ENCODE assay signal across 27 mouse cellular contexts in genomic region chr5:118010872-118011271, GRCm38 (mm10). TPM values are rescaled to one million over a fixed set of nuclear protein-coding genes. Genes with fewer than 3 reads are reported as not detected.
A peak's percentile ranks its signal among the peaks of the same experiment; 100 is the strongest.
DNase-seq lines count a peak whose midpoint lies in the region; ATAC-seq lines count a peak whose summit lies in the region.
"Had no signal": no experiment of that assay in that cellular context is flagged by ENCODE, and none has a peak within 500 bp of the region (broad histone marks: within the 10 kb centered on the region; RNA-seq: fewer than 3 reads in every experiment).

No protein-coding gene starts in this region.

- H3K4me3 ChIP-seq in hindbrain, embryonic 13.5 days: no peak overlapping the region
- H3K4me3 ChIP-seq in hindbrain, embryonic 10.5 days: no peak overlapping the region
- no peak overlapping the region for H3K4me3 ChIP-seq in midbrain, embryonic 13.5 days (replicated peaks)
- H3K4me3 ChIP-seq in midbrain, embryonic 10.5 days: no peak overlapping the region
- H3K4me3 ChIP-seq in stomach, embryonic 15.5 days (replicated peaks): no peak overlapping the region
- H3K4me3 ChIP-seq: gastrocnemius, adult 2 months; heart, adult 2 months; heart, embryonic 12.5 days; hindbrain, embryonic 15.5 days; neural tube, embryonic 12.5 days had no signal

- no peak for DNase-seq in hindbrain, embryonic 10.5 days (ENCODE audit: low spot score)
- no peak for DNase-seq in midbrain, embryonic 10.5 days (ENCODE audit: low spot score)
- DNase-seq in brain, adult 2 months (ENCODE audit: low read depth, low spot score): peak; percentile 60
- DNase-seq in adrenal gland, adult (ENCODE audit: inconsistent age in 2 of 2, low spot score in 1 of 2): no peak
- DNase-seq: adrenal gland, adult 8-10 months; B cell, adult 2 months; cerebellum, adult 8-10 months; cerebellum, postnatal 25 days; gastrocnemius, adult 2 months; gastrocnemius, postnatal 36 days; heart, adult 2 months; heart, postnatal 4 days; kidney, adult 9 months; kidney, postnatal 10 days; liver; lung, adult 2 months; lung, postnatal 10 days; thymus, postnatal 4 days had no signal

- H3K27ac ChIP-seq in hindbrain, embryonic 13.5 days: peak overlapping the region; percentile 40
- no peak overlapping the region for H3K27ac ChIP-seq in hindbrain, embryonic 10.5 days
- peak overlapping the region; percentile 15; the same call in 1 of the 2 replicates for H3K27ac ChIP-seq in midbrain, embryonic 13.5 days
- H3K27ac ChIP-seq in midbrain, embryonic 10.5 days (replicated peaks): no peak overlapping the region
- H3K27ac ChIP-seq in stomach, embryonic 15.5 days: peak overlapping the region; percentile 23; the same call in 1 of the 2 replicates
- H3K27ac ChIP-seq: gastrocnemius, adult 2 months; heart, adult 2 months; liver, embryonic 14.5 days; macrophage; neural tube, embryonic 12.5 days had no signal

- peaks cover 37% of the 10 kb centered on the region for H3K4me1 ChIP-seq in hindbrain, embryonic 13.5 days (replicated peaks)
- peaks cover 18% of the 10 kb centered on the region for H3K4me1 ChIP-seq in hindbrain, embryonic 10.5 days (replicated peaks)
- H3K4me1 ChIP-seq in midbrain, embryonic 13.5 days (replicated peaks): peaks cover 33% of the 10 kb centered on the region
- peaks cover 13% of the 10 kb centered on the region for H3K4me1 ChIP-seq in midbrain, embryonic 10.5 days
- no peaks in the 10 kb centered on the region for H3K4me1 ChIP-seq in stomach, embryonic 15.5 days

- WGBS in hindbrain, embryonic 13.5 days: 92% methylated on average over 7 of the region's 7 CpGs
- 88% methylated on average over 7 of the region's 7 CpGs for WGBS in hindbrain, embryonic 10.5 days
- WGBS in midbrain, embryonic 13.5 days: 84% methylated on average over 7 of the region's 7 CpGs
- 89% methylated on average over 7 of the region's 7 CpGs for WGBS in midbrain, embryonic 10.5 days
- 56% methylated on average over 7 of the region's 7 CpGs for WGBS in stomach, embryonic 15.5 days

- no peak overlapping the region for H3K9ac ChIP-seq in hindbrain, embryonic 13.5 days
- 0 out of 2 replicates have a peak overlapping the region, but pooled peaks have one; percentile 19 for H3K9ac ChIP-seq in midbrain, embryonic 13.5 days (replicated peaks)
- no peak overlapping the region for H3K9ac ChIP-seq in stomach, embryonic 15.5 days
- H3K9ac ChIP-seq: heart, embryonic 12.5 days; hindbrain, embryonic 15.5 days; liver, embryonic 14.5 days; neural tube, embryonic 12.5 days had no signal

- peaks cover 51% of the 10 kb centered on the region for H3K36me3 ChIP-seq in hindbrain, embryonic 13.5 days
- peaks cover 54% of the 10 kb centered on the region for H3K36me3 ChIP-seq in hindbrain, embryonic 10.5 days
- peaks cover 50% of the 10 kb centered on the region for H3K36me3 ChIP-seq in midbrain, embryonic 13.5 days
- H3K36me3 ChIP-seq in midbrain, embryonic 10.5 days: peaks cover 56% of the 10 kb centered on the region
- H3K36me3 ChIP-seq in stomach, embryonic 15.5 days: peaks cover 24% of the 10 kb centered on the region

- no peaks in the 10 kb centered on the region for H3K27me3 ChIP-seq in hindbrain, embryonic 13.5 days
- no peaks in the 10 kb centered on the region for H3K27me3 ChIP-seq in hindbrain, embryonic 10.5 days (ENCODE audit: insufficient read depth, poor library complexity, severe bottlenecking)
- H3K27me3 ChIP-seq in midbrain, embryonic 13.5 days: no peaks in the 10 kb centered on the region
- H3K27me3 ChIP-seq in midbrain, embryonic 10.5 days (ENCODE audit: low read depth, poor library complexity, severe bottlenecking): 0 out of 2 replicates have a peak, but pooled peaks cover 8% of the 10 kb centered on the region
- H3K27me3 ChIP-seq in stomach, embryonic 15.5 days (replicated peaks): no peaks in the 10 kb centered on the region
- H3K27me3 ChIP-seq: hindbrain, embryonic 15.5 days; neural tube, embryonic 12.5 days had no signal

- H3K9me3 ChIP-seq in hindbrain, embryonic 13.5 days: no peaks in the 10 kb centered on the region
- H3K9me3 ChIP-seq in hindbrain, embryonic 10.5 days: no peaks in the 10 kb centered on the region
- no peaks in the 10 kb centered on the region for H3K9me3 ChIP-seq in midbrain, embryonic 13.5 days
- no peaks in the 10 kb centered on the region for H3K9me3 ChIP-seq in midbrain, embryonic 10.5 days (replicated peaks)
- H3K9me3 ChIP-seq in stomach, embryonic 15.5 days: no peaks in the 10 kb centered on the region
- H3K9me3 ChIP-seq: heart, embryonic 12.5 days; hindbrain, embryonic 15.5 days; neural tube, embryonic 12.5 days had no signal

- no peak overlapping the region for H3K4me2 ChIP-seq in hindbrain, embryonic 13.5 days
- H3K4me2 ChIP-seq in midbrain, embryonic 13.5 days (replicated peaks): no peak overlapping the region
- H3K4me2 ChIP-seq in stomach, embryonic 15.5 days: no peak overlapping the region
- H3K4me2 ChIP-seq: heart, embryonic 12.5 days; hindbrain, embryonic 15.5 days; neural tube, embryonic 12.5 days had no signal

- ATAC-seq in hindbrain, embryonic 13.5 days (ENCODE audit: low FRiP score): no peak
- ATAC-seq in midbrain, embryonic 13.5 days: no peak
- no peak for ATAC-seq in stomach, embryonic 15.5 days (ENCODE audit: insufficient read depth, low FRiP score, low read depth)
- ATAC-seq: activated CD4-positive, CD25-positive, alpha-beta regulatory T cell, adult 4 months had no signal

RNA-seq across cellular contexts. Expression of gene Tesc, which starts 16.7 kb away (rescaled TPM):
- polyA plus RNA-seq in hindbrain, embryonic 13.5 days (2015; fragmentation: Nextera tagmentation; extraction: Ambion mirVana): 1.6 and 2.0 TPM in 2 replicates
- polyA plus RNA-seq in hindbrain, embryonic 10.5 days (2016; fragmentation: Nextera tagmentation; extraction: Ambion mirVana): 0.45 and 0.55 TPM in 2 replicates
- 2.9 TPM in 2 replicates for polyA plus RNA-seq in midbrain, embryonic 13.5 days (2015; fragmentation: Nextera tagmentation; extraction: Ambion mirVana)
- 0.82 and 0.90 TPM in 2 replicates for polyA plus RNA-seq in midbrain, embryonic 10.5 days (2016; fragmentation: Nextera tagmentation; extraction: Ambion mirVana)
- 16.0 and 17.7 TPM in 2 replicates for polyA plus RNA-seq in stomach, embryonic 15.5 days (2015; fragmentation: Nextera tagmentation; extraction: Ambion mirVana)
- polyA plus RNA-seq: macrophage had no signal

RNA-seq across cellular contexts. Expression of gene Fbxo21, which starts 34.3 kb away (rescaled TPM):
- polyA plus RNA-seq in hindbrain, embryonic 13.5 days (2015; fragmentation: Nextera tagmentation; extraction: Ambion mirVana): 141 and 149 TPM in 2 replicates
- 103 and 117 TPM in 2 replicates for polyA plus RNA-seq in hindbrain, embryonic 10.5 days (2016; fragmentation: Nextera tagmentation; extraction: Ambion mirVana)
- polyA plus RNA-seq in midbrain, embryonic 13.5 days (2015; fragmentation: Nextera tagmentation; extraction: Ambion mirVana): 152 and 154 TPM in 2 replicates
- polyA plus RNA-seq in midbrain, embryonic 10.5 days (2016; fragmentation: Nextera tagmentation; extraction: Ambion mirVana): 105 and 118 TPM in 2 replicates
- polyA plus RNA-seq in stomach, embryonic 15.5 days (2015; fragmentation: Nextera tagmentation; extraction: Ambion mirVana): 61.2 and 65.7 TPM in 2 replicates

Comparison
In these comparisons a context has a peak if more than half of its experiments do, and no peak if none do; other contexts are left out.
1. H3K27ac ChIP-seq: peak in hindbrain, embryonic 13.5 days (single experiment), midbrain, embryonic 13.5 days (single experiment) and stomach, embryonic 15.5 days (single experiment); none in hindbrain, embryonic 10.5 days (single experiment) and midbrain, embryonic 10.5 days (single experiment).